Mouse (Mus musculus): ENCODE data around the gene Nav2. TPM values are rescaled to one million over a fixed set of nuclear protein-coding genes. Genes with fewer than 3 reads are reported as not detected.

The Nav2 gene
- polyA plus RNA-seq, 1 experiment from 2014 or later, result 22.2 TPM

DNA sequence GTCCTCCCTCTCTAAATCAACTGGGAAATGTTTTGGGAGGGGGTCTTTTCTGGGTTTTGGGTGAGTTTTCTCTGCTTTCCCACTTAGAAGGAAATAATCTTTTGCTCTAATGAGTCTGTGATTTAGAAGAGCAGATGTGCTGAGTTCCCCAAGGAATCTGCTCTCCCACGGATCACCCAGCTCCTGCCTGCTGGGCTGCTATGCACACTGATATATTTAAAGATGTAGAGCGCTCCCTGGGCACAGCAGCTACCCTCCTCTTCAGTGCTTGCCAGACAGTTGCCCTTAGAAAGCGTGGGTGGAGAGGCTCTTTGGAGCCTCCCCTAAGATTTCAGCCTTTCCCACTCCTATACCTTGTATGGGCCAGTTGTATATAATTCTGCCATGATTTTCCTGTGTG is 452.1 kb downstream of the Nav2 start:
- no peak overlapping the region for H3K27ac ChIP-seq
- peaks cover 20% of the 10 kb centered on the region for H3K4me1 ChIP-seq (replicated peaks)
- ATAC-seq, result no peak
- H3K36me3 ChIP-seq, result no peaks in the 10 kb centered on the region
- no peak overlapping the region for H3K4me2 ChIP-seq (replicated peaks)
- 62% methylated on average over 3 of the region's 3 CpGs for WGBS
- H3K27me3 ChIP-seq, result no peaks in the 10 kb centered on the region
- no peaks in the 10 kb centered on the region for H3K9me3 ChIP-seq
- no peak overlapping the region for H3K4me3 ChIP-seq (replicated peaks)
- no peak overlapping the region for H3K9ac ChIP-seq (replicated peaks)

GRCm38 (mm10) chr7:49361465-49362090 is 453.1 kb downstream of the Nav2 start:
- Histone ChIP-seq H3K4me1 (replicated peaks) (peaks cover 20% of the 10 kb centered on the region), H3K9ac (replicated peaks) (no peak overlapping the region), H3K36me3 (no peaks in the 10 kb centered on the region), H3K4me3 (replicated peaks) (no peak overlapping the region), H3K27ac (peak overlapping the region; percentile 66), H3K4me2 (replicated peaks) (no peak overlapping the region), H3K9me3 (no peaks in the 10 kb centered on the region), H3K27me3 (no peaks in the 10 kb centered on the region)
- peak; percentile 76 for ATAC-seq
- 37% methylated on average over 9 of the region's 9 CpGs for WGBS

- Histone ChIP-seq H3K9me3 (no peaks in the 10 kb centered on the region), H3K9ac (replicated peaks) (no peak overlapping the region), H3K36me3 (no peaks in the 10 kb centered on the region), H3K27me3 (0 out of 2 replicates have a peak, but pooled peaks cover 3% of the 10 kb centered on the region), H3K27ac (no peak overlapping the region), H3K4me1 (replicated peaks) (peaks cover 31% of the 10 kb centered on the region), H3K4me3 (replicated peaks) (no peak overlapping the region), H3K4me2 (replicated peaks) (no peak overlapping the region)
- WGBS, result 91% methylated on average over 13 of the region's 13 CpGs
- ATAC-seq, result no peak
Observed at GRCm38 (mm10) chr7:49364486-49365162, 456.1 kb downstream of the Nav2 start.

- H3K27ac ChIP-seq, result no peak overlapping the region
- no peak overlapping the region for H3K4me3 ChIP-seq (replicated peaks)
- ATAC-seq, result no peak
- no peak overlapping the region for H3K9ac ChIP-seq (replicated peaks)
- H3K27me3 ChIP-seq, result 0 out of 2 replicates have a peak, but pooled peaks cover 3% of the 10 kb centered on the region
- no peaks in the 10 kb centered on the region for H3K9me3 ChIP-seq
- peaks cover 19% of the 10 kb centered on the region; the same call in 1 of the 2 replicates for H3K4me1 ChIP-seq (replicated peaks)
- H3K4me2 ChIP-seq (replicated peaks), result no peak overlapping the region
- no peaks in the 10 kb centered on the region for H3K36me3 ChIP-seq
- WGBS, result 82% methylated on average over 5 of the region's 5 CpGs
Observed at GRCm38 (mm10) chr7:49368590-49368989, 460.1 kb downstream of the Nav2 start.

- Histone ChIP-seq H3K4me1 (replicated peaks) (peaks cover 23% of the 10 kb centered on the region; the same call in 1 of the 2 replicates), H3K27ac (no peak overlapping the region), H3K4me2 (replicated peaks) (no peak overlapping the region), H3K27me3 (0 out of 2 replicates have a peak, but pooled peaks cover 3% of the 10 kb centered on the region), H3K36me3 (no peaks in the 10 kb centered on the region), H3K9me3 (no peaks in the 10 kb centered on the region), H3K9ac (replicated peaks) (no peak overlapping the region), H3K4me3 (replicated peaks) (no peak overlapping the region)
- ATAC-seq, result peak; percentile 59; the same call in 1 of the 2 replicates
- WGBS, result 64% methylated on average over 3 of the region's 3 CpGs
Observed at GRCm38 (mm10) chr7:49369006-49369405, 460.5 kb downstream of the Nav2 start.

DNA sequence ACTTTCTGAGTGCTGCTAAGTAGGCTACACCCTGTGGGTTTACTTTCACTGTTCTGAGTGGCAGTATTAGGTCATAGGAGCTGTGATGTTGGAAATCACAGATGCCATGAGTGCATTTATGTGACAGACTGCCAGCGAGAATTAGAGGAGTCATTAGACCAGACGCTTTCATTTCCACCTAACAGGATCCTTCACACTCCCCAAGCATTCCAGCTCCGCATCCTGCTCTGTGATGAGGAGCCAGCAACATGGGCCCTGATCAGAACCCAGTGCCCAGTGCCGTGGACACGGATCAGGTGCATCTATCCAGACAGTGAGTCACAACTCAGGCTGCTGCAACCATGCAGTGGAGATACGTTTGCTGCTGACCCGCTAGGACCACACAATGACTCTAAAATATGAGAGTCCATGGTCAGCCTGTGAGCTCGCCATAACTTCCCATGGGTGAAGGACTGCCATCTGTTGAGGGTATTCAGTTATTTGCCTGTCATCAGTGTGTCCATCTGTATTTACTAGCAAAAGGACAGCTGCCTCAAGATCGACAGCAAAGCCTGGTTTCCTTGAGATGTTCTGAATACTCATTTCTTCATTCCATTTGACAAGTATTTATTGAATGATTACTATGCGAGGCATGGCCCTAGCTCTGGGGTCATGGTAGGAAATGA is 461.4 kb downstream of the Nav2 start:
- Histone ChIP-seq H3K27me3 (0 out of 2 replicates have a peak, but pooled peaks cover 3% of the 10 kb centered on the region), H3K4me3 (replicated peaks) (no peak overlapping the region), H3K9ac (replicated peaks) (no peak overlapping the region), H3K27ac (no peak overlapping the region), H3K4me1 (replicated peaks) (peaks cover 31% of the 10 kb centered on the region), H3K9me3 (no peaks in the 10 kb centered on the region), H3K36me3 (no peaks in the 10 kb centered on the region), H3K4me2 (replicated peaks) (no peak overlapping the region)
- 85% methylated on average over 10 of the region's 10 CpGs for WGBS
- no peak for ATAC-seq

DNA sequence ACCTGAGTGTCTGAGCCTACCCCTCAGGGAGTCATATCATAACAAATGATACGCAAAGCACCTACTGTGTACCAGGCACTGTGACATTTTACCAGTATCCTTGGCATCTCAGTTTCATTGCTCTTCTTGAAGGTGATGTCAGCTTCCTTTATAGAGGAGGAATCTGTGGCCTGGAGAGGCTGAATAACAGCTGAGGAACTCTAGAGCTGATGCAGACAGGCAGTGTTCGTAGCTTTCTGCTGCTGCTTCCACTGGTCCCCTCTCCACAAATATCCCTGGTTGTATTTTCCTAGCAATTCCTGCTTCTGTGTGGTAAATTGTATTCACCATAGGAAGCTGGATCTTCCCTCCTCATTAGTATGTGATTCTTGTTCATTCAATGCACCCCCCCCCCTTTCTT is 462.8 kb downstream of the Nav2 start:
- Histone ChIP-seq H3K9me3 (no peaks in the 10 kb centered on the region), H3K4me2 (replicated peaks) (no peak overlapping the region), H3K27me3 (0 out of 2 replicates have a peak, but pooled peaks cover 3% of the 10 kb centered on the region), H3K4me1 (replicated peaks) (peaks cover 42% of the 10 kb centered on the region), H3K36me3 (no peaks in the 10 kb centered on the region), H3K9ac (replicated peaks) (no peak overlapping the region), H3K27ac (no peak overlapping the region), H3K4me3 (replicated peaks) (no peak overlapping the region)
- ATAC-seq, result no peak
- WGBS, result 91% methylated on average over 2 of the region's 2 CpGs

DNA sequence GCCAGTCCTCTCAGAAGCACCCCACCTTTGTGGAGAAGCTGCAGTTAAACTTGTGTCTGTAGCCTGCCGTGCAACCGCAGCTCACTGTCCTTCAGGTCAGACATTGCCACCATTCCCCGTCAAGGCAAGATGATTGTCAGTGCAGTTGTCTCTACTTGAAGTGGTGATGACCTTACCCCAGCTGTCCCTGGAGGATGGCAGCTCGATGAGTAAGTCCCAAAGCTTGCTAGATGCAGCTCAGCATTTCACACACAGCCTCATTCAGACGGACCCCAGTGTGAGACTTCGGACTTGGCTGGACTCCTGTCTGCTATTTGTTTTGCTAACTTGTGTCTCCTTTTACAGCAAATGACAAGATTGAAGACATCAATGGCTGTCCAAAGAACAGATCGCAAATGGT is 463.5 kb downstream of the Nav2 start:
- no peak for ATAC-seq
- no peak overlapping the region for H3K4me3 ChIP-seq (replicated peaks)
- no peaks in the 10 kb centered on the region for H3K36me3 ChIP-seq
- 82% methylated on average over 7 of the region's 7 CpGs for WGBS
- H3K4me2 ChIP-seq (replicated peaks), result no peak overlapping the region
- 0 out of 2 replicates have a peak, but pooled peaks cover 3% of the 10 kb centered on the region for H3K27me3 ChIP-seq
- H3K27ac ChIP-seq, result no peak overlapping the region
- peaks cover 39% of the 10 kb centered on the region for H3K4me1 ChIP-seq (replicated peaks)
- H3K9me3 ChIP-seq, result no peaks in the 10 kb centered on the region
- H3K9ac ChIP-seq (replicated peaks), result no peak overlapping the region

GRCm38 (mm10) chr7:49373173-49373572 is 464.7 kb downstream of the Nav2 start:
- no peak overlapping the region for H3K9ac ChIP-seq (replicated peaks)
- H3K9me3 ChIP-seq, result no peaks in the 10 kb centered on the region
- WGBS, result 74% methylated on average over 1 of the region's 1 CpGs
- H3K27ac ChIP-seq, result no peak overlapping the region
- ATAC-seq, result no peak
- 0 out of 2 replicates have a peak, but pooled peaks cover 3% of the 10 kb centered on the region for H3K27me3 ChIP-seq
- H3K4me2 ChIP-seq (replicated peaks), result no peak overlapping the region
- H3K4me1 ChIP-seq (replicated peaks), result peaks cover 33% of the 10 kb centered on the region
- no peaks in the 10 kb centered on the region for H3K36me3 ChIP-seq
- H3K4me3 ChIP-seq (replicated peaks), result no peak overlapping the region

- WGBS, result 88% methylated on average over 3 of the region's 3 CpGs
- H3K4me1 ChIP-seq (replicated peaks), result peaks cover 31% of the 10 kb centered on the region
Observed at GRCm38 (mm10) chr7:49373661-49374060, 465.1 kb downstream of the Nav2 start.

GRCm38 (mm10) chr7:49375499-49375974 is 467.0 kb downstream of the Nav2 start:
- Histone ChIP-seq H3K4me1 (replicated peaks) (peaks cover 27% of the 10 kb centered on the region), H3K4me2 (replicated peaks) (no peak overlapping the region), H3K36me3 (no peaks in the 10 kb centered on the region), H3K27ac (peak overlapping the region; percentile 7; the same call in 1 of the 2 replicates), H3K27me3 (no peaks in the 10 kb centered on the region), H3K9me3 (no peaks in the 10 kb centered on the region), H3K4me3 (replicated peaks) (no peak overlapping the region), H3K9ac (replicated peaks) (no peak overlapping the region)
- 1% methylated on average over 9 of the region's 9 CpGs for WGBS
- no peak; the same call in 1 of the 2 replicates for ATAC-seq

More at GRCm38 (mm10) chr7:49373661-49374060, 465.1 kb downstream of the Nav2 start:
- Histone ChIP-seq H3K9ac (replicated peaks) (no peak overlapping the region), H3K4me2 (replicated peaks) (no peak overlapping the region), H3K27ac (no peak overlapping the region), H3K4me3 (replicated peaks) (no peak overlapping the region), H3K36me3 (no peaks in the 10 kb centered on the region), H3K27me3 (0 out of 2 replicates have a peak, but pooled peaks cover 2% of the 10 kb centered on the region), H3K9me3 (no peaks in the 10 kb centered on the region)
- ATAC-seq, result no peak

- no peak overlapping the region for H3K9ac ChIP-seq (replicated peaks)
- H3K36me3 ChIP-seq, result no peaks in the 10 kb centered on the region
- WGBS, result 82% methylated on average over 5 of the region's 5 CpGs
- no peak overlapping the region for H3K4me3 ChIP-seq (replicated peaks)
- no peaks in the 10 kb centered on the region for H3K9me3 ChIP-seq
- no peak overlapping the region for H3K27ac ChIP-seq
- H3K27me3 ChIP-seq, result no peaks in the 10 kb centered on the region
- peaks cover 26% of the 10 kb centered on the region for H3K4me1 ChIP-seq (replicated peaks)
- H3K4me2 ChIP-seq (replicated peaks), result no peak overlapping the region
- ATAC-seq, result no peak
Observed at GRCm38 (mm10) chr7:49378608-49379007, 470.1 kb downstream of the Nav2 start.

Measured in midbrain, embryonic 13.5 days (tissue).